Mouse (Mus musculus) bone marrow macrophage, adult 2 months (primary cell): ENCODE results near the gene Mto1. TPM values are rescaled to one million over a fixed set of nuclear protein-coding genes. Genes with fewer than 3 reads are reported as not detected.
"Not testable (repeated sequence)": the region's sequence is repeated elsewhere in the genome, so short reads cannot be mapped to it uniquely, and the experiment has no call there.

Source experiments
- H3K27ac ChIP-seq: 2 replicates; pipeline ENCODE4 v1.5.1; 2012; ENCODE audit warnings: low read depth, low read length; ENCODE audit not compliant: insufficient read depth
- H3K4me1 ChIP-seq: 2 replicates; pipeline ENCODE4 v1.6.1; 2012; ENCODE audit warnings: low read length; ENCODE audit not compliant: control insufficient read depth, insufficient read depth
- H3K4me3 ChIP-seq: 2 replicates; pipeline ENCODE4 v1.5.1; 2012; ENCODE audit warnings: mild to moderate bottlenecking, low read length, moderate library complexity; ENCODE audit not compliant: insufficient read depth
- CTCF ChIP-seq: IDR thresholded peaks from 2 replicates; pipeline ENCODE4 v1.5.1; 2012; ENCODE audit warnings: low read depth, mild to moderate bottlenecking, low read length, moderate library complexity
- POLR2A ChIP-seq: IDR thresholded peaks from 2 replicates; pipeline ENCODE4 v1.6.1; 2012; ENCODE audit warnings: mild to moderate bottlenecking, low read depth, low read length, borderline replicate concordance
- polyA plus RNA-seq: library from polyadenylated mRNA; stranded (reverse); fragments of >200 nt; gene quantifications from 2 replicates; pipeline ENCODE4 v1.2.4, GENCODE M21; 2012; ENCODE audit not compliant: missing spikeins, insufficient read depth, insufficient read length

The Mto1 gene
- polyA plus RNA-seq, 1 experiment, result 15.3 TPM

GRCm38 (mm10) chr9:78474771-78475382 is 26.9 kb downstream of the Mto1 start:
- H3K4me1 ChIP-seq, result peaks cover 3% of the 10 kb centered on the region; the same call in 1 of the 2 replicates
- no peak overlapping the region for H3K4me3 ChIP-seq
- no peak overlapping the region for H3K27ac ChIP-seq
- no peak for TF ChIP-seq CTCF
- no peak for TF ChIP-seq POLR2A

DNA sequence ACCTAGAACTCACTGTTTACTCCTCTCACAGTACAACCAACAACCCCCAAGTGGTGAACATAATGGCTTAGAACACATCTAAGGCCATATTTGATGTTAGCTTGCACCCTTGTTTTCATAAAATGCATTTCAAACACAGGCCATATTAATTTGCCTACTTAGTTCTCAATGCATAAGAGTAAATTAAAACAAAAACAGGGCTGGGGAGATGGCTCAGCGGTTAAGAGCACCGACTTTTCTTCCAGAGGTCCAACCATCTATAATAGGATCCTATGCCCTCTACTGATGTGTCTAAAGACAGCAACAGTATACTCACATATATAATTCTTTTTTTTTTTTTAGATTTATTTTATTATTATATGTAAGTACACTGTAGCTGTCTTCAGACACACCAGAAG is 27.4 kb downstream of the Mto1 start:
- TF ChIP-seq POLR2A, result no peak
- no peak for TF ChIP-seq CTCF
- H3K27ac ChIP-seq, result no peak overlapping the region
- no peak overlapping the region for H3K4me3 ChIP-seq

DNA sequence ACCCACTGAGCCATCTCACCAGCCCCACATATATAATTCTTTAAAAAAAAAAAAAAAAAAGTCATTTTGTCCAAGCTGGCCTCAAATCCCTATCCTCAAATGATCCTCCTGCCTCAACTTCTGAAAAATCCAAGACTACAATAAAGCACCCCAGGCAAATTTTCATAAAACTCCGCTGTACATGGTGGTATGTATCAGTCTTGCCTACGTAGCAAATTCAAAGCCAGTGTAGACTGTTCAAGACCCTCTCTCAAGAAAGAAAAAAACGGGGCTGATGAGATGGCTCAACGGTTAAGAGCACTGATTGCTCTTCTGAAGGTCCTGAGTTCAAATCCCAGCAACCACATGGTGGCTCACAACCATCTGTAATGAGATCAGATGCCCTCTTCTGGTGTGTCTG is 27.9 kb downstream of the Mto1 start:
- no peak for TF ChIP-seq CTCF
- TF ChIP-seq POLR2A, result no peak
- peaks cover 3% of the 10 kb centered on the region; the same call in 1 of the 2 replicates for H3K4me1 ChIP-seq
- H3K27ac ChIP-seq, result no peak overlapping the region
- no peak overlapping the region for H3K4me3 ChIP-seq

More for the DNA sequence above, 27.4 kb downstream of the Mto1 start:
- H3K4me1 ChIP-seq, result peaks cover 3% of the 10 kb centered on the region; the same call in 1 of the 2 replicates

- Histone ChIP-seq H3K4me1 (peaks cover 3% of the 10 kb centered on the region; the same call in 1 of the 2 replicates), H3K27ac (0 out of 2 replicates have a peak overlapping the region, but pooled peaks have one; percentile 23), H3K4me3 (no peak overlapping the region)
- no peak for TF ChIP-seq POLR2A
- no peak for TF ChIP-seq CTCF
Observed at GRCm38 (mm10) chr9:78476531-78477020, 28.6 kb downstream of the Mto1 start.

DNA sequence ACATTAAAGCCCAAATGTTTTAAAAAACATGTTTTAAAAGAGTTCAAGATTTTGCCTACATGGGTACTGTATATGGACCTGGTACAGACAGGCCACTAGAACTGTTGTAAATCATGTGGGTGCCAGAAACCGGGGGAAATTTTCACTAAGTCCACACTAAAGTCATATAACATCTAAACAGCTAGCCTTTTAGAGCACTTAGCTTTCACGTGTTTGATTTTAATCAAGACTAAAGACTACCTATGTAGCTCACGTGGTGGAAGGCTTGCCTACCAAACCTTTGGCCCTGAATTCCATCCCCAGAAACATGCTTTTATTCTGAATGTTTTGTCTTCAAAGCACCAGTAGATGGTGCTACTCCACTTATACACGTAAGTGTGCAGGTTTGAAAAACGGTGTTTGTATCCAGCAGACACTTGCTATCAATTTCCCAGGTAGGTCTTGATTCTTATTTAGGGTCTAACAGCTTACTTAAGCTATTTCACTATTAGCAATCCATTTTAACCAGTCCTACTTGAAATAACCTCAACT is 29.1 kb downstream of the Mto1 start:
- Histone ChIP-seq H3K4me1 (peaks cover 3% of the 10 kb centered on the region; the same call in 1 of the 2 replicates), H3K27ac (0 out of 2 replicates have a peak overlapping the region, but pooled peaks have one; percentile 23), H3K4me3 (no peak overlapping the region)
- no peak for TF ChIP-seq CTCF
- TF ChIP-seq POLR2A, result no peak

DNA sequence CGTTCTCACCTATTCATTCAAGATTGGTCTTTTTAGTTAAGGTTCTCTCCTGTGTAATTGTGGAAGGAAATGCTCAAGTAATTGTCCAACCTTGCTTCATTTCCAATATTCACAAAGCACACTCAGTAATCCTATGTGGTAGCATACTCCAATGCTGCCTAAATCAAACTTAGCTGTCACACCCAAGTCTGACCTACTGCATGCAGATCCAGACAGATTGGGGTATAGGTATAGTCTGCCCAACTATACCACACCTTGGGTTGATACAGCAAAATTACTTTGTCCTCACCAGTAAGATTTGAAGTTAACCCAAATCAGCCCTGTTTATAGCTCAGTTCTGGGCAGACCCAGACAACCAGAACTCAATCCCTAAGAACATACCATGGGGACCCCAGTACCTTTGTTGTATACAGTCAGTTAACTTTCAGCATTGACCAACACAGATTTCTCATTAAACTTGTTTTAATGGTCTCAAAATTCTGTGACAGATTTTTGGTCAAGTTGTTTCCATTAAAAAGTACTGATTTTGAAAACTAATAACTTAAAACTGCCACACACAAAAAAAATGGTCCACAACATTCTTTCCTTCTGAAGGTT is 30.1 kb downstream of the Mto1 start:
- 0 out of 2 replicates have a peak overlapping the region, but pooled peaks have one; percentile 8 for H3K27ac ChIP-seq
- not testable (repeated sequence) for H3K4me1 ChIP-seq, H3K4me3 ChIP-seq

GRCm38 (mm10) chr9:78479308-78479707 is 31.3 kb downstream of the Mto1 start:
- peak overlapping the region; percentile 99 for H3K4me3 ChIP-seq
- H3K27ac ChIP-seq, result peak overlapping the region; percentile 34
- H3K4me1 ChIP-seq, result not testable (repeated sequence)

GRCm38 (mm10) chr9:78480227-78480626 is 32.2 kb downstream of the Mto1 start:
- not testable (repeated sequence) for H3K4me1 ChIP-seq

GRCm38 (mm10) chr9:78480706-78481358 is 32.8 kb downstream of the Mto1 start:
- Histone ChIP-seq H3K4me3 (peak overlapping the region; percentile 99), H3K4me1 (peaks cover 3% of the 10 kb centered on the region; the same call in 1 of the 2 replicates), H3K27ac (peak overlapping the region; percentile 97)
- TF ChIP-seq CTCF (no peak), POLR2A (no peak)

More at GRCm38 (mm10) chr9:78480227-78480626, 32.2 kb downstream of the Mto1 start:
- Histone ChIP-seq H3K27ac (peak overlapping the region; percentile 97), H3K4me3 (peak overlapping the region; percentile 99)
